Mouse (Mus musculus) gastrocnemius, adult 2 months (tissue): Measurements from ENCODE around the gene Loxl3. TPM values are rescaled to one million over a fixed set of nuclear protein-coding genes. Genes with fewer than 3 reads are reported as not detected.
A peak's percentile ranks its signal among the peaks of the same experiment; 100 is the strongest.

Source experiments
- DNase-seq: peaks from one replicate; pipeline ENCODE4 v3.0.0; 2022
- H3K27ac ChIP-seq: fragments of 200-600 bp; 2 replicates; pipeline ENCODE4 v1.8.1; 2022; ENCODE audit warnings: mild to moderate bottlenecking
- H3K4me3 ChIP-seq: fragments of 200-600 bp; 2 replicates; pipeline ENCODE4 v1.8.1; 2022; ENCODE audit warnings: mild to moderate bottlenecking, moderate library complexity
- CTCF ChIP-seq: fragments of 200-600 bp; IDR thresholded peaks from 2 replicates; pipeline ENCODE4 v1.8.1; 2022; ENCODE audit warnings: antibody characterized with exemption, mild to moderate bottlenecking, moderate library complexity
- intact Hi-C: fragments of 180-260 bp; cut with DNase I; formaldehyde crosslinking; loops from one replicate; pipeline ENCODE4 v1.15.1; 2025
- long read RNA-seq, 2 experiments: library from polyadenylated mRNA; stranded (forward); transcript quantifications; one replicate each; pipeline ENCODE4 v2.0.0; 2021
- total RNA-seq, 2 experiments: library from RNA; stranded (reverse); gene quantifications; 2 replicates each; pipeline ENCODE4 v1.2.3; 2021

Gene Loxl3
- total RNA-seq, result 1 to 10 TPM; 2.1 to 3.5 TPM
- long read RNA-seq, experiment 1, full-length matches to known transcripts, result 5 of 7 reads
- long read RNA-seq, experiment 1, partial matches to known transcripts, result 0 of 7 reads
- long read RNA-seq, experiment 1, other reads (novel, unspliced or antisense), result 2 of 7 reads
- long read RNA-seq, experiment 2, partial matches to known transcripts, result 0 of 4 reads
- long read RNA-seq, experiment 2, other reads (novel, unspliced or antisense), result 4 of 4 reads

- intact Hi-C loops, result no loop called here
- no peak for TF ChIP-seq CTCF
- DNase-seq, result peak; percentile 82
- Histone ChIP-seq H3K27ac (peak within 1 kb of the TSS; percentile 88), H3K4me3 (peak within 1 kb of the TSS; percentile 81)
Observed at GRCm38 (mm10) chr6:83033249-83034185, at the start of gene Loxl3, which contains the start of gene Dok1. Gene Loxl3 (plus strand): TSS chr6:83034173. Gene Dok1 (minus strand): TSS chr6:83033471.

GRCm38 (mm10) chr6:82987411-82987971, 46.5 kb upstream of the Loxl3 start:
- intact Hi-C loops, result no loop called here
- H3K4me3 ChIP-seq, result no peak overlapping the region
- no peak overlapping the region for H3K27ac ChIP-seq
- no peak for TF ChIP-seq CTCF
- DNase-seq, result no peak

GRCm38 (mm10) chr6:82993696-82994095, 40.3 kb upstream of the Loxl3 start:
- intact Hi-C loops, result no loop called here
- Histone ChIP-seq H3K4me3 (no peak overlapping the region), H3K27ac (no peak overlapping the region)
- no peak for TF ChIP-seq CTCF
- DNase-seq, result no peak

GRCm38 (mm10) chr6:82994372-82994771, 39.6 kb upstream of the Loxl3 start:
- no peak overlapping the region for H3K27ac ChIP-seq
- no peak overlapping the region for H3K4me3 ChIP-seq
- TF ChIP-seq CTCF, result no peak
- intact Hi-C loops, result no loop called here
- no peak for DNase-seq

- H3K4me3 ChIP-seq, result peak overlapping the region; percentile 68
- peak; percentile 96 for TF ChIP-seq CTCF
- intact Hi-C loops, result loop anchor here (1.0 to 5.0 kb wide), 4 partner anchors 57 to 165 kb away; partner anchors contain the start of genes Aup1, Ccdc142 and Gm42688
- peak; percentile 92 for DNase-seq
- peak overlapping the region; percentile 91 for H3K27ac ChIP-seq
Observed at GRCm38 (mm10) chr6:82996740-82997315, 37.1 kb upstream of the Loxl3 start.

GRCm38 (mm10) chr6:82997511-82998102, 36.4 kb upstream of the Loxl3 start:
- no peak for TF ChIP-seq CTCF
- Histone ChIP-seq H3K4me3 (peak overlapping the region; percentile 68), H3K27ac (peak overlapping the region; percentile 91)
- peak; percentile 36 for DNase-seq
- intact Hi-C loops, result loop anchor here (1.0 to 5.0 kb wide), 2 partner anchors 81 to 165 kb away; no protein-coding TSS in a partner anchor

GRCm38 (mm10) chr6:82998326-82998725, 35.6 kb upstream of the Loxl3 start:
- Histone ChIP-seq H3K4me3 (no peak overlapping the region), H3K27ac (peak overlapping the region; percentile 91)
- no peak for DNase-seq
- TF ChIP-seq CTCF, result no peak
- intact Hi-C loops, result loop anchor here (5.0 kb wide), 1 partner anchor 164 kb away; no protein-coding TSS in a partner anchor

GRCm38 (mm10) chr6:82999986-83000385, 34.0 kb upstream of the Loxl3 start:
- Histone ChIP-seq H3K27ac (no peak overlapping the region), H3K4me3 (no peak overlapping the region)
- DNase-seq, result no peak
- TF ChIP-seq CTCF, result no peak
- intact Hi-C loops, result loop anchor here (5.0 kb wide), 1 partner anchor 162 kb away; no protein-coding TSS in a partner anchor

GRCm38 (mm10) chr6:83003082-83003481, 30.9 kb upstream of the Loxl3 start:
- DNase-seq, result no peak
- Histone ChIP-seq H3K27ac (no peak overlapping the region), H3K4me3 (no peak overlapping the region)
- no peak for TF ChIP-seq CTCF
- intact Hi-C loops, result no loop called here

- DNase-seq, result no peak
- intact Hi-C loops, result no loop called here
Observed at GRCm38 (mm10) chr6:83003850-83004249, 30.1 kb upstream of the Loxl3 start.

GRCm38 (mm10) chr6:83004309-83004708, 29.7 kb upstream of the Loxl3 start:
- no peak for DNase-seq
- no peak overlapping the region; the same call in 1 of the 2 replicates for H3K4me3 ChIP-seq
- intact Hi-C loops, result no loop called here
- TF ChIP-seq CTCF, result no peak
- peak overlapping the region; percentile 48 for H3K27ac ChIP-seq

More at GRCm38 (mm10) chr6:83003850-83004249, 30.1 kb upstream of the Loxl3 start:
- no peak overlapping the region for H3K4me3 ChIP-seq
- 0 out of 2 replicates have a peak overlapping the region, but pooled peaks have one; percentile 48 for H3K27ac ChIP-seq
- no peak for TF ChIP-seq CTCF

GRCm38 (mm10) chr6:83004872-83005271, 29.1 kb upstream of the Loxl3 start:
- intact Hi-C loops, result no loop called here
- Histone ChIP-seq H3K27ac (peak overlapping the region; percentile 48), H3K4me3 (no peak overlapping the region; the same call in 1 of the 2 replicates)
- no peak for TF ChIP-seq CTCF
- DNase-seq, result no peak
